Mouse (Mus musculus) midbrain, embryonic 13.5 days (tissue): ENCODE measurements around the gene Cdh4. TPM values are rescaled to one million over a fixed set of nuclear protein-coding genes. Genes with fewer than 3 reads are reported as not detected.

Source experiments
- ATAC-seq: fragments of 200-750 bp; cut with Nextera tagmentation; 2 replicates; pipeline ENCODE4 v1.8.0; 2017; ENCODE audit warnings: mild to moderate bottlenecking, moderate TSS enrichment, moderate library complexity
- H3K27ac ChIP-seq: fragments of 300-500 bp; sonication (generic); 2 replicates; pipeline ENCODE4 v1.5.1; 2015; ENCODE audit warnings: inconsistent platforms, mild to moderate bottlenecking, moderate library complexity
- H3K27me3 ChIP-seq: fragments of 300-500 bp; sonication (generic); 2 replicates; pipeline ENCODE4 v1.6.1; 2015; ENCODE audit warnings: mild to moderate bottlenecking, inconsistent platforms
- H3K36me3 ChIP-seq: fragments of 300-500 bp; sonication (generic); 2 replicates; pipeline ENCODE4 v1.6.1; 2015; ENCODE audit warnings: mild to moderate bottlenecking, inconsistent platforms
- H3K4me1 ChIP-seq: fragments of 300-500 bp; sonication (generic); replicated peaks from 2 replicates; pipeline ENCODE4 v1.6.1; 2015; ENCODE audit warnings: inconsistent platforms
- H3K4me2 ChIP-seq: fragments of 300-500 bp; sonication (generic); replicated peaks from 2 replicates; pipeline ENCODE4 v1.6.1; 2015; ENCODE audit warnings: moderate library complexity, mild to moderate bottlenecking, inconsistent platforms
- H3K4me3 ChIP-seq: fragments of 300-500 bp; sonication (generic); replicated peaks from 2 replicates; pipeline ENCODE4 v1.5.1; 2015; ENCODE audit warnings: mild to moderate bottlenecking, inconsistent platforms
- H3K9ac ChIP-seq: fragments of 300-500 bp; sonication (generic); replicated peaks from 2 replicates; pipeline ENCODE4 v1.6.1; 2015; ENCODE audit warnings: mild to moderate bottlenecking, inconsistent platforms
- H3K9me3 ChIP-seq: fragments of 300-500 bp; sonication (generic); 2 replicates; pipeline ENCODE4 v1.6.1; 2016; ENCODE audit warnings: mild to moderate bottlenecking, inconsistent platforms
- WGBS: fragments of 180-500 bp; shearing (Covaris S2); methylation state at CpG from one replicate; pipeline ENCODE4 v1.1.7; 2015; 5-methylcytosine and 5-hydroxymethylcytosine counted together
- polyA plus RNA-seq: library from polyadenylated mRNA; unstranded; fragments of >200 nt; fragmentation: Nextera tagmentation; extraction: Ambion mirVana; gene quantifications from 2 replicates; pipeline ENCODE4 v1.2.1, GENCODE M21; 2015

Gene Cdh4
- polyA plus RNA-seq, 1 experiment from 2014 or later, result 37.1 TPM

DNA sequence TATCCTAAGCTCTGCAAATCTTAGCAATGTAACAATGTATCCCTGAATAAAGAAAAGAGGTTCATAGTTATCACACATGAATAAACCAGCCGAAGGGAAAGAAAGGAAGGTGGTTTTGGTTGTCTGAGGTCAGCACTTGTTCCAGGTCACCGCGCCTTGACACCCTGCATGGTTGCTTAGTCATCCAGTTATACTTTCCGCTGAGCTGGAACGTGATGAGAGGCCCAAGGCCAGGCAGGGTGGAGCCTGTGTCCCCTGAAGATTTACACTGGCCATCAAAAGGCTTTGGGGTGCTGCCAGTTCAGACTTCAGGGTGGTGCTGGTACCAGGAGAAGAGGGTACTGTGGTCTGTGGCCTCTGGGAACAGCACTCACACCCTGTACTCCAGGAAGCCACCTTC lies 105.4 kb downstream of the Cdh4 start:
- H3K27me3 ChIP-seq, result no peaks in the 10 kb centered on the region
- no peak overlapping the region for H3K9ac ChIP-seq
- WGBS, result 56% methylated on average over 5 of the region's 5 CpGs
- no peak overlapping the region for H3K4me2 ChIP-seq
- no peaks in the 10 kb centered on the region for H3K9me3 ChIP-seq
- H3K4me1 ChIP-seq, result no peaks in the 10 kb centered on the region
- no peak overlapping the region for H3K4me3 ChIP-seq
- no peak overlapping the region for H3K27ac ChIP-seq
- no peak for ATAC-seq
- H3K36me3 ChIP-seq, result no peaks in the 10 kb centered on the region

DNA sequence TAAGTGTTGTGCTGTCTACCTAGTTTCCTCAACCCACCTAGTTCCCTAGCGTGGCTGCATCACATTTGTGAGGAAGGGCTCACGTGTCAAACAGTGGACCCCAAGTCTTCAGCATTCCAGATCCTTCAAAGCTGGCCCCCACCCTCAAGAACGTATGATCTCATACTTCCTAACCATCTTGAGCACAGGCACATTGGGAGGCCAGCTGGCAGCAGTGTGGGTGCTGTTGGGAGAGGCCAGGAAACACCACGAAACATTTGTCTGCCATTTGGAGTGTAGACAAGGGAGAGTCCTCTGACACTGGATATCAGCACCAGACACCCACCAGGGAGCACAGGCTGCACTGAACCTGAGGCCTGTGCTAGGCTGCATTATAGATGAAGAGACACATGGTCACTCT lies 113.7 kb downstream of the Cdh4 start:
- no peak for ATAC-seq
- Histone ChIP-seq H3K9me3 (no peaks in the 10 kb centered on the region), H3K4me2 (no peak overlapping the region), H3K4me3 (no peak overlapping the region), H3K4me1 (peaks cover 19% of the 10 kb centered on the region), H3K27ac (no peak overlapping the region), H3K36me3 (no peaks in the 10 kb centered on the region), H3K9ac (no peak overlapping the region), H3K27me3 (no peaks in the 10 kb centered on the region)
- WGBS, result 87% methylated on average over 4 of the region's 4 CpGs

DNA sequence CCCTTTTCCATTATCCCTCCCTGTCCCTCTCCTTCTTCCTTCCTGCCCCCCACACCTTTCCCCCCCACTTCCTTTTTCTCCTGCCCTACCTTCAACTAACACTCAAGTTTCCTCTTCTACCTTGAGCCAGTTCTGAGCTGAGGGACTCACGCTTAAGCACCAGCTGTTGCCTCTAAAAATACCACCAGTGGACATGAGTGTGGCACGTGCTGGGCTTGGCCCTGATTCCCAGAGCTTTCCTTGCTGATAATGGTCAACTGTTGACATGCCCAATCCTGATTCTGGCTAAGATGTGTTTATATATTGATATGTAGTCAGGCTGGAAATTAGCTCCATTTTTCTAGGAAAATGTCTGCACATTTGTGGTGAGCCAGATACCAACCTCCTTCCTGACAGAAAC lies 120.1 kb downstream of the Cdh4 start:
- H3K4me3 ChIP-seq, result no peak overlapping the region
- no peaks in the 10 kb centered on the region for H3K27me3 ChIP-seq
- 84% methylated on average over 2 of the region's 2 CpGs for WGBS
- no peak for ATAC-seq
- H3K27ac ChIP-seq, result no peak overlapping the region
- no peaks in the 10 kb centered on the region for H3K36me3 ChIP-seq
- H3K9ac ChIP-seq, result no peak overlapping the region
- no peaks in the 10 kb centered on the region for H3K9me3 ChIP-seq
- peaks cover 27% of the 10 kb centered on the region for H3K4me1 ChIP-seq
- no peak overlapping the region for H3K4me2 ChIP-seq

DNA sequence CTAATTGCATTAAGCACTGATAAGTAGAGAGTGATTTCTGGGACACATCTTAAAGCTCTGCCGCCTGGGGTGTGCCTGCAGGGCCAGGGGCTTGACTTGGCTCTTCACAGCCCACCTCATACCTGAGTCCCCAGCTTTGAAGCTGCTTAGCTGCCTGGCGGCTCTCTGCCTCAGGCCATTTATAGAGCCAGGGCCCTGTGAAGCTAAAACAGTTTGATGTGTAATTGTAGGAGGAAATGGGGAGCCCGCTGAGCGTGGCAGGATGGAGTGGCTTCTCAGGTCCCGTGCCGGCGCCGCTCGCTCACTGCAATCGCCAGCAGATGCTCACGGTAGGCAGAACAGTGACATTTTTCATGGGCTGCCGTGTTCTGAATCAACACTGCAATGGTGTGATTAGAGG lies 123.4 kb downstream of the Cdh4 start:
- Histone ChIP-seq H3K9me3 (no peaks in the 10 kb centered on the region), H3K9ac (0 out of 2 replicates have a peak overlapping the region, but pooled peaks have one; percentile 17), H3K36me3 (no peaks in the 10 kb centered on the region), H3K4me1 (peaks cover 35% of the 10 kb centered on the region), H3K4me3 (no peak overlapping the region), H3K4me2 (no peak overlapping the region), H3K27ac (0 out of 2 replicates have a peak overlapping the region, but pooled peaks have one; percentile 30), H3K27me3 (peaks cover 3% of the 10 kb centered on the region; the same call in 1 of the 2 replicates)
- 32% methylated on average over 12 of the region's 12 CpGs for WGBS
- peak; percentile 54 for ATAC-seq

DNA sequence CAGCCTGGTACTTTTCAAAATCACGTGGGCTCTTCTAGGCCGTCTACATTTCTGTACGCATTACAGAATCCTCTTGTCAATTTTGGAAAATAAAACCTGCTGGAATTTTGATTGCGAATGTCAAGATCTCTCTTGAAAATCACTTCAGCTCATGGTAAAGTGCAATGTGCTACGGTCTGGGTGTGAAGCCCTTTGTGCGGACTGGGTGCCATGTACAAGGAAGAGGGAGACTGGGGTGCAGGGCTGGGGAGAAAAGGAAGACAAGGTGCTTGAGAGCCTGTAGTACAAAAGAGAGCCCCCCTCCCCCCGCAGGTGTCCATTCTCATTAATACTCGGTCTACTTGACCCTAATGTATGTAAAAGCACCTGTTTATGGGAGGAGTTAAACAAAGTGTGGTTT lies 125.7 kb downstream of the Cdh4 start:
- ATAC-seq, result no peak
- Histone ChIP-seq H3K4me3 (no peak overlapping the region), H3K27ac (no peak overlapping the region), H3K36me3 (no peaks in the 10 kb centered on the region), H3K9ac (no peak overlapping the region), H3K27me3 (peaks cover 3% of the 10 kb centered on the region; the same call in 1 of the 2 replicates), H3K9me3 (no peaks in the 10 kb centered on the region), H3K4me1 (peaks cover 57% of the 10 kb centered on the region), H3K4me2 (no peak overlapping the region)
- WGBS, result 95% methylated on average over 8 of the region's 8 CpGs

DNA sequence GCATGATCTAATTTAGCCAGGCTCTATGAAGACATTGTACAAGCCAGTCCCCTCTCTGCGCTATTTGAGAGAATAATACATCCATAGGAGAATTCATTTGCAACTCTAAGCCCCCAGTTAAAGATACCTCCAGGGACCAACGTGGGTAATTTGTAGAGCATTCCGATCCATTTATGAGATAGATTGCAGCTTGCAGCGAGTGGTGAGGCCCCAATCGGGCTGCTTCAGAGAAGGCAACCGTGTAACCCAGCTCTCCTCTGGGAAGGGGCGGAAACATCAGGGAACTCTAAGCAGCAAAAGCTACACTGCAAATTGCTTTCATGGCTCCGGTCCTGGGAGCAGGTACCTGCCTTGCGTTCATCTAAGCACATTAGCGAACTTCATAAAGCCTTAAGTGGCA lies 126.9 kb downstream of the Cdh4 start:
- Histone ChIP-seq H3K9me3 (no peaks in the 10 kb centered on the region), H3K27ac (no peak overlapping the region), H3K4me2 (no peak overlapping the region), H3K4me3 (no peak overlapping the region), H3K36me3 (no peaks in the 10 kb centered on the region), H3K27me3 (peaks cover 3% of the 10 kb centered on the region; the same call in 1 of the 2 replicates), H3K4me1 (peaks cover 65% of the 10 kb centered on the region), H3K9ac (no peak overlapping the region)
- ATAC-seq, result no peak
- WGBS, result 45% methylated on average over 10 of the region's 10 CpGs

DNA sequence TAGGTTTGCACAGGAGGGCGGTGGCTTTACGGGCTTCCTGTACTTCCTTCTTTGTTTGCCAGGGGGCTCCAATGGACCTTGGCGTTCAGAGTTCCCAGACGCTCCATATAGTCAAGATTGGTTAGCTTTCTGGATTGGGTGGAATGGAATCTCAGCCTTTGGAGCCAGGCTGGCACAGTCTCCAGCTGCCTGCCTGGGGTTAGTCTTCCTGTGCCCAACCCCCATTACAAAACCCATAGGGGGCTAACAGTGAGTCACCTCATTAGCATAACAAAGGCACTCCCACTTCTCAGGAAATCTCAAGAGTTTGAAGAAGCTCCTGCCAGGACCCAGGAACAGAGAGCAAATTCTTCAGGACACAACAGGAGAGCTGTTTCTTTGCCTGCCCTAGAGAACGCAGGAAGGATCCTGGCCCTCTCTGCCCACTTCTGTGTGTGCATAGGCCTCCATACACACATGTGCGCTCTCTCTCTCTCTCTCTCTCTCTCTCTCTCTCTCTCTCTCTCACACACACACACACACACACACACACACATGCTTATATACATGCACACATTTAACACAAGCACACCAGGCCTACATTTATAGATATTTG lies 129.0 kb downstream of the Cdh4 start:
- ATAC-seq, result peak; percentile 73
- Histone ChIP-seq H3K27me3 (peaks cover 3% of the 10 kb centered on the region; the same call in 1 of the 2 replicates), H3K27ac (no peak overlapping the region), H3K9ac (no peak overlapping the region), H3K36me3 (no peaks in the 10 kb centered on the region), H3K9me3 (no peaks in the 10 kb centered on the region), H3K4me2 (no peak overlapping the region), H3K4me3 (no peak overlapping the region), H3K4me1 (peaks cover 55% of the 10 kb centered on the region)
- 16% methylated on average over 6 of the region's 6 CpGs for WGBS

DNA sequence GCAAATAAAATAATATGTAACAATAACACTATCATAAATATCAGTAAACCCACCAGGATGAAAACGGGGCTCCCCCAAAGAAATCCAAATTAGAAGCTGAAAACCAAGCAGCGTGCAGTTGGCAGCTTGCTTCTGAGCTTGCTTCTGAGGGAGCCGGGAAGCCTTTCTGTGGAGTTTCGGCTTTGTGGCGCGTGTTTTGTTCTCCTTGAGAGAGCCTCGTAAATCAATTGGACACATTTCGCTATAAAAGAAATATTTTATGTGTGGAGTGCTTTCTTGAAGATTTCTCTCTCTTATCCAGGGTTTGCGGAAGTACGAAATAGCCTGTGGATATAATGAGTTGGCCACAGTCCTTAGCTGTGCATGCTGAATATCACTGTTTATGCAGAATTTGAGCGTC lies 131.1 kb downstream of the Cdh4 start:
- WGBS, result 41% methylated on average over 11 of the region's 11 CpGs
- H3K4me1 ChIP-seq, result peaks cover 57% of the 10 kb centered on the region
- peaks cover 3% of the 10 kb centered on the region; the same call in 1 of the 2 replicates for H3K27me3 ChIP-seq
- H3K9ac ChIP-seq, result no peak overlapping the region
- H3K9me3 ChIP-seq, result no peaks in the 10 kb centered on the region
- H3K4me2 ChIP-seq, result no peak overlapping the region
- H3K4me3 ChIP-seq, result no peak overlapping the region
- H3K36me3 ChIP-seq, result no peaks in the 10 kb centered on the region
- ATAC-seq, result no peak
- no peak overlapping the region for H3K27ac ChIP-seq

DNA sequence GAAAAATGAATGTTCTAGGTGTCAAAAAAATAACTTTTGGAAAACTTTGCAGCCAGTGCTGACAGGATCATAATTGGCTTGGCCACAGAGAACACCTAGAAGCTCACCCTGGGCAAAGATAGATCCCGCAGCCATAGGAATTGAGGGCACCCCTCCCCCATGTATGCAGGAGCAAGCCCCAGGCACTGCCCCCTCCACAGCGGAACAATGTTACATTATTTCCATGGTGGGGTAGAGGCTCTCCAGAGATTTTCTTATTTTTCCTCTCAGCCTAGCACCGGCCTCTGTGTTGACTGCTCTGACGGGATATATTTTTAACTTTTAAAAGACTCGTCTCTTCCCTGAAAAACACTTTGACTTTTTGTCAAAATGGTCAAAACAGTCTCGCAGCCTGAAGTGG lies 131.6 kb downstream of the Cdh4 start:
- Histone ChIP-seq H3K9me3 (no peaks in the 10 kb centered on the region), H3K4me2 (no peak overlapping the region), H3K4me1 (peaks cover 58% of the 10 kb centered on the region), H3K36me3 (no peaks in the 10 kb centered on the region), H3K9ac (no peak overlapping the region), H3K27ac (no peak overlapping the region), H3K27me3 (peaks cover 3% of the 10 kb centered on the region; the same call in 1 of the 2 replicates), H3K4me3 (no peak overlapping the region)
- ATAC-seq, result no peak
- 70% methylated on average over 6 of the region's 6 CpGs for WGBS

DNA sequence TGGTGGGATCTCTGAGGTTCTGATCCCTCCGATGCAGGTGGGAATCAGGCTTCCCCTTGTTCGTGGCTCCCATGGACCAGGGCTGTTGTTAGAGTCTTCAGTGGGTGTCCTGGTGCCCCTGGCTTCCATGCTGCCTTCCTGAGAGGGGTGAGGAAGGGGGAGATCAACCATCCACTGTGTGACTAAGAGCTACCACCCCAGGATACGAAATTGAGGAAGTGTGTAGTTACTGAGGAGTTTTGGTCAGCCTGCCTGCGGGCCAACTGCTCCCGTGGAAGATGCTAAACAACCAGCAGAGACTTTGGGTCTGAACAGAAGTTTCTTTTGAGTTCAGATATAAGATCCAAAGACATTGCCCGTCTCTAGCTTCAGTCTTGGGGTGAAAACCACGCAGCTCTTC lies 133.4 kb downstream of the Cdh4 start:
- H3K9me3 ChIP-seq, result no peaks in the 10 kb centered on the region
- H3K36me3 ChIP-seq, result no peaks in the 10 kb centered on the region
- H3K4me3 ChIP-seq, result no peak overlapping the region

DNA sequence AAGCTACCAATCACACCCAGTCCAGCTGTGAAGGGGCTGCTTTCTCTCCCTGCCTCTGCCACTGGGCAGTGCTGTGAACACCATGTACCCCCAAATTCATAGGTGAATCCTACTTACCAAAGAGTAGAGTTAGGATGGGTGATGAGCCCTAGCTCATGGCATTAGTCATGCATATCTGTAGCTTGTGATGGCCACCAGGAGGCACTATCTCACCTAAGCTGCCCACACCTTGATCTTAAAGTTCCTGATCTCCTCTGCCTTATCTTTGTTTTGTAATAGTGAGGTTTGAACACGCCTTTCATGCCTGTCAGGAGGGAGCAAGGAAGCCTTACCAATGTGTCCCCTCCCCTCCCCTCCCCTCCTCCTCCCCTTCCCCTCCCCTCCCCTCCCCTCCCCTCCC lies 134.0 kb downstream of the Cdh4 start:
- Histone ChIP-seq H3K9ac (no peak overlapping the region), H3K27ac (no peak overlapping the region), H3K4me1 (peaks cover 36% of the 10 kb centered on the region), H3K4me2 (no peak overlapping the region), H3K27me3 (peaks cover 3% of the 10 kb centered on the region; the same call in 1 of the 2 replicates), H3K9me3 (no peaks in the 10 kb centered on the region), H3K36me3 (no peaks in the 10 kb centered on the region), H3K4me3 (no peak overlapping the region)
- WGBS, result 81% methylated on average over 1 of the region's 1 CpGs
- no peak for ATAC-seq

More for the DNA sequence above, 133.4 kb downstream of the Cdh4 start:
- H3K27ac ChIP-seq, result no peak overlapping the region
- peaks cover 3% of the 10 kb centered on the region; the same call in 1 of the 2 replicates for H3K27me3 ChIP-seq
- no peak for ATAC-seq
- H3K4me2 ChIP-seq, result no peak overlapping the region
- peaks cover 43% of the 10 kb centered on the region for H3K4me1 ChIP-seq
- 92% methylated on average over 7 of the region's 7 CpGs for WGBS
- no peak overlapping the region for H3K9ac ChIP-seq

DNA sequence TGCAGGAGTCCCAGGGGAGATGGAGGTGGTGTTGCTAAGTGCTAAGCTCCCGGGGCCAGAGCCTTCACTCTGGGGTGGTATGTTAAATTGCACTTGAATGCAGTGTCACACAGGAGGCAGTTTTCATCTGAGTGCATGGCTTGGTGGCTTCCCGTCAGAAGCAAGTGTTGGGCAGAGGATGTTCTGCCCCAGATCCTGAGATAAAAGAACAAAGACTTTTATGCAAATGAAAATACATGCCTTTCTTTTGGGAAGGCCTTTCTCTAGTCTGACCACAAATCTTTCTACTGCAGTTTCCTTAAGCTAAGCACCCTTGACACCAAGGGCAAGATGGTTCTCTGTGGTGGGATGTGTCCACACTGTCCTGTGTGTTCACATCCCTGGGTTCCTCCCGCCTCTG lies 136.1 kb downstream of the Cdh4 start:
- Histone ChIP-seq H3K27me3 (peaks cover 3% of the 10 kb centered on the region; the same call in 1 of the 2 replicates), H3K9ac (no peak overlapping the region), H3K36me3 (no peaks in the 10 kb centered on the region), H3K4me1 (peaks cover 26% of the 10 kb centered on the region), H3K9me3 (no peaks in the 10 kb centered on the region), H3K4me3 (no peak overlapping the region), H3K4me2 (no peak overlapping the region), H3K27ac (no peak overlapping the region)
- no peak for ATAC-seq
- WGBS, result 71% methylated on average over 3 of the region's 3 CpGs

DNA sequence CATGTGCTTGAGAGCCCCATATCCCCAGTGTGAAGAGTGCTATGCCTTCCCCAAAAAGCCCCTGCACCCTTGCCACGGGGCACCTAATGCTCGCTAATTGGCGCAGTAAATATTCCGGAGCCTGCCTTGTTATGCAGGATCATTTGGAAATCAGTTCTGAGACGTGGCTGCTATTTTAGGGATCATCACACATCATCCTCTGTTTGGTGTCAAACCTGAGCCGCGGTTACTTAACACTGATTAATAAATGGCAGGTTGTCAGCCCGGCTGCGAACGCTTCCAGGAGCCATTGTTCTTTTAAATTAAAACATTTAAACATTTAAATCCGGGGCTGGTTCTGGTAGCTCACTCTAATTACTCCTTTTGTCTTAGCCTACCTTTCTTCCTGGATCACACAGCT lies 136.6 kb downstream of the Cdh4 start:
- H3K4me3 ChIP-seq, result no peak overlapping the region
- no peaks in the 10 kb centered on the region for H3K9me3 ChIP-seq
- H3K27ac ChIP-seq, result no peak overlapping the region
- 72% methylated on average over 11 of the region's 11 CpGs for WGBS
- peaks cover 3% of the 10 kb centered on the region; the same call in 1 of the 2 replicates for H3K27me3 ChIP-seq
- H3K36me3 ChIP-seq, result no peaks in the 10 kb centered on the region
- peaks cover 26% of the 10 kb centered on the region for H3K4me1 ChIP-seq
- no peak overlapping the region for H3K9ac ChIP-seq
- no peak overlapping the region for H3K4me2 ChIP-seq
- no peak for ATAC-seq
